Mouse (Mus musculus) E14TG2a.4 (cell line): ENCODE measurements around the gene Zfp607b.

Source experiments
- CTCF ChIP-seq: conservative IDR thresholded peaks from 2 replicates; pipeline ENCODE4 v1.5.1; 2014; ENCODE audit warnings: low read length
- NANOG ChIP-seq: IDR thresholded peaks from 2 replicates; pipeline ENCODE4 v1.6.1; 2014; ENCODE audit warnings: borderline replicate concordance, low read length, mixed read lengths
- POU5F1 ChIP-seq: IDR thresholded peaks from 2 replicates; pipeline ENCODE4 v1.6.1; 2014; ENCODE audit warnings: low read length, borderline replicate concordance

GRCm38 (mm10) chr7:27649723-27650122, 39.4 kb upstream of the Zfp607b start:
- TF ChIP-seq CTCF (no peak), POU5F1 (no peak), NANOG (no peak)
